In genomic region chr2:62454991-62455390, GRCm38 (mm10) we compare ENCODE assay signal across 28 mouse cellular contexts. TPM values are rescaled to one million over a fixed set of nuclear protein-coding genes. Genes with fewer than 3 reads are reported as not detected.
DNase-seq lines count a peak whose midpoint lies in the region; TF ChIP-seq lines count a peak whose summit lies in the region.
"Had no signal": no experiment of that assay in that cellular context is flagged by ENCODE, and none has a peak within 500 bp of the region (broad histone marks: within the 10 kb centered on the region; RNA-seq: fewer than 3 reads in every experiment).

No protein-coding gene starts in this region.

- peak overlapping the region; percentile 80 for H3K27ac ChIP-seq in left cerebral cortex, adult 2 months
- H3K27ac ChIP-seq: embryonic facial prominence, embryonic 10.5 days; embryonic facial prominence, embryonic 13.5 days; forebrain, embryonic 10.5 days; forebrain, embryonic 13.5 days; heart, embryonic 13.5 days; hindbrain, embryonic 14.5 days; hindbrain, postnatal 0 days had no signal

- TF ChIP-seq CTCF in left cerebral cortex, adult 2 months (IDR thresholded peaks at IDR 0.05): no peak

- intact Hi-C loops in left cerebral cortex, adult 2 months (cut with DNase I): loop anchor here (5.0 kb wide), 4 partner anchors 153 to 643 kb away; partner anchors contain the start of gene Slc4a10
- intact Hi-C loops in left cerebral cortex, postnatal 4 days (cut with DNase I): loop anchor here (5.0 to 10.0 kb wide), 3 partner anchors 172 to 638 kb away; no protein-coding TSS in a partner anchor

- DNase-seq in left cerebral cortex, adult 2 months (ENCODE audit: extremely low spot score in 1 of 2, low spot score in 2 of 2): no peak
- no peak for DNase-seq in left cerebral cortex, postnatal 4 days
- peak; percentile 58 for DNase-seq in brain, adult 2 months (ENCODE audit: low read depth, low spot score)
- DNase-seq in fat pad, adult 2 months (ENCODE audit: extremely low read depth, low read depth, low spot score): peak; percentile 25
- no peak for DNase-seq in spleen, postnatal 4 days (ENCODE audit: low spot score in 2 of 2)
- no peak for DNase-seq in embryo, embryonic 10.5 days (ENCODE audit: low spot score)
- DNase-seq: adrenal gland, postnatal 10 days; adrenal gland, postnatal 36 days; B cell, adult 2 months; cerebellum, adult 11 months; cerebellum, adult 8-10 months; cerebellum, postnatal 10 days; cerebellum, postnatal 36 days; gastrocnemius, postnatal 10 days; gastrocnemius, postnatal 36 days; heart, adult 18-20 months; heart, postnatal 14 days; heart, postnatal 4 days had no signal

- H3K4me3 ChIP-seq in left cerebral cortex, adult 2 months: no peak overlapping the region
- H3K4me3 ChIP-seq: embryonic facial prominence, embryonic 10.5 days; embryonic facial prominence, embryonic 13.5 days; erythroblast, embryonic 14.5 days; forebrain, embryonic 10.5 days; forebrain, embryonic 13.5 days; heart, embryonic 13.5 days had no signal

RNA-seq across cellular contexts. Expression of gene Gcg, which starts 28.5 kb away (rescaled TPM):
- total RNA-seq in left cerebral cortex, adult 2 months (2021): under 1 TPM in 1 of 2 experiments, not detected in 1; 0.50 TPM
- total RNA-seq in left cerebral cortex, postnatal 4 days (2021): 1 to 10 TPM in 1 of 2 experiments, under 1 TPM in 1; 0.84 to 1.1 TPM
- total RNA-seq: adrenal gland, adult 18-20 months; adrenal gland, postnatal 10 days; adrenal gland, postnatal 36 days; gastrocnemius, adult 18-20 months; gastrocnemius, postnatal 36 days; heart, adult 18-20 months; heart, postnatal 14 days; heart, postnatal 4 days had no signal

RNA-seq across cellular contexts. Expression of gene Dpp4, which starts 43.0 kb away (rescaled TPM):
- 1 to 10 TPM; 1.4 to 4.6 TPM for total RNA-seq in left cerebral cortex, adult 2 months (2021)
- total RNA-seq in left cerebral cortex, postnatal 4 days (2021): 1 to 10 TPM; 2.4 to 3.7 TPM

Comparison
In these comparisons a context has a peak if more than half of its experiments do, and no peak if none do; other contexts are left out.
1. DNase-seq: peak in brain, adult 2 months (single experiment) and fat pad, adult 2 months (single experiment); none in left cerebral cortex, adult 2 months (0 of 2), left cerebral cortex, postnatal 4 days (single experiment), spleen, postnatal 4 days (0 of 2) and embryo, embryonic 10.5 days (single experiment).